Mouse (Mus musculus) gastrocnemius, postnatal 25 days (tissue): Measurements from ENCODE around the gene Pcyt2. TPM values are rescaled to one million over a fixed set of nuclear protein-coding genes. Genes with fewer than 3 reads are reported as not detected.
"Not testable (repeated sequence)": the region's sequence is repeated elsewhere in the genome, so short reads cannot be mapped to it uniquely, and the experiment has no call there.

Source experiments
- DNase-seq: peaks from one replicate; pipeline ENCODE4 v3.0.0; 2022
- total RNA-seq, 2 experiments: library from RNA; stranded (reverse); gene quantifications; 1 replicate in 1 of 2; 2 replicates in 1 of 2; pipeline ENCODE4 v1.2.3; 2021

Gene Pcyt2
- total RNA-seq, 2 experiments from 2014 or later, result 30.7 to 34.7 TPM

- DNase-seq, result no peak
Measured at GRCm38 (mm10) chr11:120616617-120617294, 980 bp downstream of the Pcyt2 start.

- no peak for DNase-seq
Measured at GRCm38 (mm10) chr11:120615606-120616203, 2.0 kb downstream of the Pcyt2 start.

DNA sequence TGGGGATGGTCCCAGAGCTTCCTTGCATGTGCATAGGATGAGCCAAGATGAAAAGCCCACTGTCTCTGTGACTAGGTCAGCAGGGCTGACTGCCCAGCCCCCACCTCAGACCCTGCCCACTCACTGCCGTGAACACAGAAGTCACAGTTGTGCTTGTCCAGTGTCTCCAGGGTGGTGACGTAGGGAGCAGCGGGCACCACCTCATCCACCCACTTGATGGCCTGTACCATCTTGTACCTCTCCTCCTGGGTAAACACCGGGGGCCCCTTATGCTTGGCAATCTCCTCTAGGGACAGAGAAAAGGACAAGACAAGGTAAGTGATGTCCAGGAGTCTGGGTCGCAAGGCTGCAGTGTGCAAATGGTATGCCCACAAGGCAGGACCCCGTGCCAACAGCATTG is 2.6 kb downstream of the Pcyt2 start:
- DNase-seq, result no peak

- DNase-seq, result no peak
Measured at GRCm38 (mm10) chr11:120613976-120614375, 3.8 kb downstream of the Pcyt2 start.

GRCm38 (mm10) chr11:120613481-120613972 is 4.2 kb downstream of the Pcyt2 start:
- DNase-seq, result no peak

GRCm38 (mm10) chr11:120612763-120613162 is 5.0 kb downstream of the Pcyt2 start:
- DNase-seq, result peak; percentile 68

DNA sequence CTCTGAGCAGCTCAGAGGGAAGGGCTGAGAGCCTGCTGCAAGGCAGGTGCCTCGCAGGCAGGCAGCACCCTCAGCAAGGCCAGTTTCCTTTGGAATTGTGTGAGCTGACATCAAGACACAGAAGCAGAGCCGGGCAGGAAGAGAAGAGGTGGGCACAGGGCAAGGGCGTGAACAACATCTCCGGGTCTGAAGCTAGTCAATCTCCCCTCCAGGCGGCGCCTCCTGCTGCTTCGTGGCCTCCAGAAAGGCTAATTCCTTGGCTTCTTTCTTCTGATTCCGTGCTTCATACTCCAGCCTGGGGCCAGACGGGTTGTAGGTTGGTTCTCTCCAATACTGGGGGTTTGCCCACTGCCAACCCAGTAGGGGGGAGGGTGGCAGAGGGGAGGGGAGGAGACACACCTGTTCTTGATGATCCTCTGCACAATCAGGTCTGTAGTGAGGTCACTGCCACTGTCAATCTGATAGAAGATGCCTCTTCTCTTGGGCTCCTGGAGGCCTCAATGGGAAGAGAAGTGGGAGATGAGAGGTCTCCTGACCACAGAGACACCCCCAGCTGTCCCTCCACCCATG is 7.2 kb downstream of the Pcyt2 start:
- no peak for DNase-seq

DNA sequence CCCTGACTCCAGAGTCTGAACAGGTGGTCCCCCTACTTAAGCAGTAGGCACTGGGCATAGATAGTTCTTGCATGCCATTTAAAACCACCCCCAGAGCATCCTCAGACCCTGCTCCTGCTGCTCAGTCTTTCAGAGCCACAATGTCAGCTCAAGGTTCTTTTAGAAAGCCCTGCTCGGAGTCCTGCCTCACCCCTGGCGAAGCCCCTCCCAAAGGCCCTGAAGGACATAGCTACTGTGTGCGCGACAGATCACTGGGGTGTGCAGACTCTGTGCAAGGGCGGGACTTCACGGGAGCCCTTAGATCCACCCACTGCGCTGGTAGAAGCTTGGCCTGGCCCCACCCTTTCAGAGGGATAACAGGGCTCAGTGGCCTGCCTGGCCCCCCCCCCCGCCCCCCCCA is 8.5 kb downstream of the Pcyt2 start:
- no peak for DNase-seq

DNA sequence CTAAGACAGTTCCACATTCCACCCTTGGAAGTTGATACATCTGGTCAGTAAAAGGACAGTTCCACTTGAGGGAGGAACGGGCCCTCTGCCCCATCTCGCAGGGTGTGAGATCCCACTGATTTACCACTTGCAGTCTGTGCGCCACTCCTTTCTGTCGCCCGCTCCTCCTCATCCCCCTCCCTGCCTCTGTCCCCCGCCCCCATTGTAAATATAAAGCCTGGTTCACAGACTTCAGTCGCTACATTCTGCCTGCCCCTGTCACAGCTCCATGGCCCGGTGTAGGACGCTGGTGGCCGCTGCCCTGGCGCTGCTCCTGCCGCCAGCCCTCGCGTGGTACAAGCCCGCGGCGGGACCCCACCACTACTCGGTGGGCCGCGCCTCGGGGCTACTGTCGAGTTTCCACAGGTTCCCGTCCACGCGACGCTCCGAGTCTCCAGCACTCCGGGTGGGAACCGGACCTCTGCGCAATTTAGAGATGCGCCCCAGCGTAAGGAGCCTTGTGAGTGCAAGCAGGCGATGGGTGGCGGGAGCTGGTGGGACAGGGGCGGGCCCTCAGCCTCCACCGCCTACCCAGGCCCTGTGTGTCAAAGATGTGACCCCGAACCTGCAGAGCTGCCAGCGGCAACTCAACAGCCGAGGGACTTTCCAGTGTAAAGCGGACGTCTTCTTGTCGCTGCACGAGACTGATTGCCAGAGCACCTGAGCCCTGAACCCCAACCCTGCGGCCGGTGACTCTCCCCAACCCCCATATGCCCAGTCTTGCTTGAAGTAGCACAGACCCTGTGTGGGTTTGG is 9.3 kb downstream of the Pcyt2 start, which contains the start of gene Npb:
Gene Npb, plus strand, starts transcription at position 237 of the 794 bp plus-strand sequence.
- no peak for DNase-seq

DNA sequence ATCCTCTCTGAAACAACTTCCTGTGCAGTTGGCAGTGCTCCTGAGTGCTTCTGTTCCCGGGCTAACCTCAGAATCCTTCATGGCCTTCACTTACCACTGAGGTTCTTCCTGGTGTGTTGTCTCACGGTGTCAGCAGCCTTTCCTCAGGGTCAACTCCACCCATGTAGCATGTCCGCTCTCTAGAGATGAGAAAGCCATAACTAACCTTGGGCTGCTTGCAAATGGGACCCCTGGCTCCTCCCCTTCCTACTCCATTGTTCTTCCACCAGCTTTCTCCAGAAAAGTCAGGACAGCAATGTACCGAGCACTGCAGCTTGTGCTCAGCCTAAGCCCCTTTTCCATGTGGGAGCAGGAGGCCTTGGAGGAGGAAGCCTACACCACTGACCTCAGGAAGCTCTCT is 11.0 kb downstream of the Pcyt2 start:
- no peak for DNase-seq

- DNase-seq, result no peak
Measured at GRCm38 (mm10) chr11:120605667-120606066, 12.1 kb downstream of the Pcyt2 start.

GRCm38 (mm10) chr11:120603545-120603944 is 14.2 kb downstream of the Pcyt2 start:
- no peak for DNase-seq

GRCm38 (mm10) chr11:120600716-120601115 is 17.0 kb downstream of the Pcyt2 start:
- DNase-seq, result no peak

DNA sequence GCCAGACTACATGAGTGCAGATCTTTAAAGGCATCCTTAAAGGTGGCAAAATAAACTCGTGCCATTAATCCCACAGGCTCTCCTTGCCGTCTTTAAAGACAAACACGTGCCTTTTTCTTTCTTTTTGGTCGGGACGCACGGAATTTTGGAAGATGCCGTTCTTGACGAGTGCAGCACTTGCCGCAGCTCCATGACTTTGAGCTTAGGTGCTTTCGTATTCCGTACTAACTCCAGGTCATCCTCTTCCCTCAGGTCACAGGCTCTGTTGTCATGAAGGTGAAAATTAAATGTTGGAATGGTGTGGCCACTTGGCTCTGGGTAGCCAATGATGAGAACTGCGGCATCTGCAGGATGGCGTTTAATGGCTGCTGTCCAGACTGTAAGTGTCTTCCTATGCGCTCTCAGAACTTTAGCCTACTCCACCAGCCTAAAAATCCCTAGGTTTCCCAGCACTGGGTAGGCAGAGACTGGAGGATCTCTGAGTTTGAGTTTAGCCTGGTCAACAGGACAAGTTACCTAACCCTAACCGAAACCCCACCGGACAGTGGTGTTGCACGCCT is 18.7 kb downstream of the Pcyt2 start:
- no peak for DNase-seq

GRCm38 (mm10) chr11:120598283-120598989 is 19.3 kb downstream of the Pcyt2 start, which contains the start of the genes Alyref and Anapc11:
Alyref (minus strand) TSS chr11:120598365.
Anapc11 (plus strand) TSS chr11:120598421.
- DNase-seq, result peak; percentile 94

DNA sequence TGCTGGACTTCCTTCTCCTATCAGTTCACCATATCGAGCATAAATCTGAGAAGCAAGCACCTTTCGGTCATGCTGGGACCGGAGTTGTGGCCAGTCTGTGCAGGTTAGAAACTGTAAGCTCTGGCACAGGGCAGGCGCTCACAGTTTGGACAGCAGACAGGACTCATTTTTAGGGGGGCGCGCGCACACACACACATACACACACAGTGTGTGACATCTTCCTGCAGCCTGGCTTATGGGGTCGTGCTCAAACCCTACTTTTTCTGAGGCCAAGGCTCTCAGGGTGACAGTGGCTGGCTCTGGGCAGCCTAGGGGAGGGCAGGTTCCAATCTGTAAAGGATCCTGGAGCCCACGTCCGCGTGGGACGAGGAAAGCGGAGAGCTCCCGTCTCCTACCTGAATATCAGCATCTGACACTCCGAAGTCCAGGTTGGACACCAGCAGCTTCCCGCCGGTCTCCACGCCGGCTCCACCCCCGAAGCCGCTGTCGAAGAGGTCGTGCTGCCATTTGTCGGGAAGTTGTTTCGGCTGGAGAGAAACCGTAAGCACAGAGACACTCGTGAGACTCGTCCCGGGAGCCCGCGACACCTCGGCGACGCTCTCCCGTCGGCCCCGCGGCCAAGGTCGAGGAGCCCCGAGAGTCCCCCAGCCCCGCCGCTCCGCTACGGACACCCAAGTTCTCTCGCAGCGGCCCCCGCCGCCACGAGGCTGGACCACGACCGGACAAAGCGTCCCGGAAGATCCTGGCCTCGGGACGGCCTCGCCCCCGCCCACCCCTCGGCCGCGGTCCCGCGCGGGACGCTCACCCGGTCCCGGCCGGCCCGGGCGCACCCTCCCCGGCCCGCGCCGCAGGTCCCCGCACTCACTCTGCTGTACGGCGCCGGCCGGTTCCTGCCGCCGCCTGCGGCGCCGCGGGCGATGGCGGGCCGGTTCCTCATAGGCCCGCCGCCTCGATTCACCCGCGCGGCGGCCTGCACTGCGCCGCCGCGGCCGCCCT is 20.2 kb downstream of the Pcyt2 start:
- DNase-seq, result no peak

DNA sequence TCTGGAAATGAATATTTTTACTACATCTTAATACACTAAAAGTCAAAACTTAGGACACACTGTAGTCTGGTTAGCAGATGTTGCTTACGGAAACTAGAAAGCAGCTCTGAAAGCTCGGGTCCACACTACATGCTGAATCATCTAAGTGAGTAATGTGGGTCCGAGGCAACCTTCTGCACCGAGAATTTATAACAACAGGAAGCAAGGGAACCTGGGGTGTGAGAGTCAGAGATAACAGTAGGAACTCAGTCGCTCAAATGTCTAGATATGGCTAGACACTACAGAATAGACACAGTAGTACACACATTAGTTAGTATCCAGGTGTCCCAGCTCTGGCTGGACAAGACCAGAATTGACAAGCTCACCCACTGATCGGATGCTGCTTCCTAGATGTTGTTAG is 29.2 kb downstream of the Pcyt2 start:
- DNase-seq, result no peak

DNA sequence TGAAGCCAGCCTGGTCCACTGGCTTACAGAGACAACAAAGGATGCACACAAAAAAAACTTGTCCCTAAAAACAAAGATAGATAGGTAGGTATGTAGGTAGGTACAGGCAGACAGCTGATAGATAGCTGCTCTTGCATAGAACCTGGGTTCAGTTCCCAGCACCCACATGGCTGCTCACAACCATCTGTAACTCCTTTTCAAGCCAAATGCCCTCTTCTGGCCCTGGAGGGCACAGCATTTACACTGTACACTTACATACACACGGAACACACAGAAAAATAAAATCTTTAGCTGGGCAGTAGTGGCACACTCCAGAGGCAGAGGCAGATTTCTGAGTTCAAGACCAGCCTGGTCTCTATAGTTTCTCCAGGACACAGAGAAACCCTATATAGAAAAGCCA is 33.8 kb downstream of the Pcyt2 start:
- no peak for DNase-seq

GRCm38 (mm10) chr11:120582982-120583293 is 34.8 kb downstream of the Pcyt2 start:
- not testable (repeated sequence) for DNase-seq

DNA sequence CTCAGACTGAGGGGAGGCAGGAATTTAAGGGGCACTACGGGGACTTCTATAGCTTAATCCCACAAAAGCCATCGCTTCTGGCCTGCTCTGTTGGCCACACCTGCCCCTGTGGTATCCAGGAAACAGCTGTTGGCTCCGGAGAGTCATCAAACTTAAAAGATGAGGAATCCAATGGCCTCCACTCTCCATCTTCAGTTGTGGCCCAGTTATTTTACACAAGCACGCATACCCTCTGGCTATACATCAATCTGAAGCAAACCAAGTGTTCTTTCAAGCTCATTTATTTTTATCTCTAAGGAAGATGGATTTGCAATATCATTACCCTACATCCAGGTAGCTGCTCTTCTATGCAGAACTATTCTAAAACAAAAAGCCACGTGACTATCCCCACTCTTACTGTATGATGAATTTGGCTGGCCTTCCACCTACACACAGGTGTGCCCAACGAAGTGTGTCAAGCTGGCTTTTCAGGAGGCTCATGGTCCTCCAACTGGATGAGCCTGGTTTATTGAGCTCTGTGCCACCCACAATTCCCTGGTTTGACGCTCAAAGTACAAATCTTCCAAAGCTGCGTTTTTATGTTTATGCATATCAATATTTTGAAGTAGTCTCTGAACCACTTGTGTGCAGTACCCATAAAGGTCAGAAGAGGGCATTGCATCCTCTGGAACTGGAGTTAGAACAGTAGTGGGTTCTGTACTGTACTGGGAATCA is 35.3 kb downstream of the Pcyt2 start:
- no peak for DNase-seq
